Mouse (Mus musculus): ENCODE measurements at regions not wholly inside any gene's neighbourhood (a gene's known extent, or its start where the extent isn't known, plus 50 kb on each side); places are given as distances from the start of the nearest gene placed in this dataset.

GRCm38 (mm10) chr1:108255147-108255546 is 665.3 kb downstream of the Serpinb8 start:
- Histone ChIP-seq H3K4me3 (replicated peaks in 1 of 3; ENCODE audit: low read depth in 2 of 3, low read length in 2 of 3, poor library complexity in 1 of 3) (no peak overlapping the region), H3K9me3 (replicated peaks; ENCODE audit: low read length) (peaks cover 8% of the 10 kb centered on the region), H3K9ac (ENCODE audit: insufficient read depth, low read depth) (no peak overlapping the region), H3K27ac (ENCODE audit: insufficient read depth, low read depth) (no peak overlapping the region), H3K79me2 (replicated peaks; ENCODE audit: control insufficient read depth, extremely low read depth, insufficient read depth, poor library complexity, severe bottlenecking) (no peaks in the 10 kb centered on the region), H3K4me1 (ENCODE audit: control insufficient read depth in 1 of 2, insufficient read depth in 2 of 2) (no peaks in the 10 kb centered on the region), H3K36me3 (replicated peaks in 1 of 2; ENCODE audit: control insufficient read depth in 1 of 2, insufficient read depth in 1 of 2, low read length in 1 of 2) (no peaks in the 10 kb centered on the region), H3K4me2 (ENCODE audit: insufficient read depth, low read depth, poor library complexity, severe bottlenecking) (no peak overlapping the region), H3K27me3 (replicated peaks) (no peaks in the 10 kb centered on the region)
- dilution Hi-C loops (cut with MboI; ENCODE audit: extremely low pct_ligation_motif_present, extremely low pct_unique_long_range_greater_than_20kb, low sequenced_read_pairs), result no loop called here
- DNase-seq (ENCODE audit: extremely low read depth), result no peak
- no peak for TF ChIP-seq GABPA (IDR thresholded peaks at IDR 0.05; ENCODE audit: insufficient replicate concordance, low read depth, low read length)
- no peak for TF ChIP-seq USF2 (conservative IDR thresholded peaks at IDR 0.05; ENCODE audit: low read depth, low read length)
- TF ChIP-seq MAZ (IDR thresholded peaks at IDR 0.05; ENCODE audit: low read depth, low read length), result no peak
- TF ChIP-seq ZKSCAN1 (IDR thresholded peaks at IDR 0.05; ENCODE audit: borderline replicate concordance, low read depth, low read length), result no peak
- in situ Hi-C loops (cut with MboI; ENCODE audit: low pct_ligation_motif_present, low pct_unique_long_range_greater_than_20kb, low sequenced_read_pairs), result no loop called here

DNA sequence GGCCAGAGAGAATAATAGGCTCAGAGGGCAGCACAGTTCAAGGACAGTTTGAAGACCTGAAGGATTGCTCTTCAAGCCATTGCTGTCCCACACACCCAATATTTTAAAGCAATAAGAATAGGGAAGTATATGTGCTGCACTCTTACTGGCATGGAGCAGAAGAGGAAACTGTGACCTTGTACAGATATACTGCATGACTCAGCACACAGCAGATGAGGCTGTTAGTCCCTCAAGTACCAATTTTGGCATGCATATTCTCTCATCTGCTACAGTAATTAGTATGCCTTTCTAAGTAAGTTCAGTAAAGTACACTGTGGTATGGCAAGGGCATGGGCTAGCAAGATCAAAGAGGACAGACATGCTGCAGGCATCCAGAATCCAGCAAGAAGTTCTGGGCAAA is 669.5 kb downstream of the Serpinb8 start:
- no peaks in the 10 kb centered on the region for H3K79me2 ChIP-seq (replicated peaks; ENCODE audit: control insufficient read depth, extremely low read depth, insufficient read depth, poor library complexity, severe bottlenecking)
- H3K9ac ChIP-seq (ENCODE audit: insufficient read depth, low read depth), result no peak overlapping the region
- dilution Hi-C loops (cut with MboI; ENCODE audit: extremely low pct_ligation_motif_present, extremely low pct_unique_long_range_greater_than_20kb, low sequenced_read_pairs) (no loop called here), in situ Hi-C loops (cut with MboI; ENCODE audit: low pct_ligation_motif_present, low pct_unique_long_range_greater_than_20kb, low sequenced_read_pairs) (no loop called here)
- DNase-seq (ENCODE audit: extremely low read depth), result no peak
- H3K4me3 ChIP-seq (replicated peaks in 1 of 3; ENCODE audit: low read depth in 2 of 3, low read length in 2 of 3, poor library complexity in 1 of 3), result no peak overlapping the region
- H3K4me1 ChIP-seq (ENCODE audit: control insufficient read depth in 1 of 2, insufficient read depth in 2 of 2), result no peaks in the 10 kb centered on the region
- no peaks in the 10 kb centered on the region for H3K36me3 ChIP-seq (replicated peaks in 1 of 2; ENCODE audit: control insufficient read depth in 1 of 2, insufficient read depth in 1 of 2, low read length in 1 of 2)
- H3K27me3 ChIP-seq (replicated peaks), result no peaks in the 10 kb centered on the region
- H3K27ac ChIP-seq (ENCODE audit: insufficient read depth, low read depth), result no peak overlapping the region
- peaks cover 24% of the 10 kb centered on the region for H3K9me3 ChIP-seq (replicated peaks; ENCODE audit: low read length)
- H3K4me2 ChIP-seq (ENCODE audit: insufficient read depth, low read depth, poor library complexity, severe bottlenecking), result no peak overlapping the region
- TF ChIP-seq CTCF (conservative IDR thresholded peaks at IDR 0.05 in 1 of 2, IDR thresholded peaks at IDR 0.05 in 1 of 2; ENCODE audit: low read depth in 2 of 2, low read length in 2 of 2), result no peak
- no peak for TF ChIP-seq CHD2 (IDR thresholded peaks at IDR 0.05; ENCODE audit: low read length)
- TF ChIP-seq MYC (IDR thresholded peaks at IDR 0.05; ENCODE audit: low read depth, low read length), result no peak
- TF ChIP-seq ELF1 (IDR thresholded peaks at IDR 0.05; ENCODE audit: low read depth, low read length), result no peak
- no peak for TF ChIP-seq PAX5 (IDR thresholded peaks at IDR 0.05; ENCODE audit: low read length)
- no peak for TF ChIP-seq IRF4 (IDR thresholded peaks at IDR 0.05; ENCODE audit: low read depth, low read length)
- no peak for TF ChIP-seq ZC3H11A (IDR thresholded peaks at IDR 0.05; ENCODE audit: low read depth, low read length)

GRCm38 (mm10) chr1:108282099-108282498 is 692.3 kb downstream of the Serpinb8 start:
- no peak for DNase-seq (ENCODE audit: extremely low read depth)

More at GRCm38 (mm10) chr1:108282099-108282498, 692.3 kb downstream of the Serpinb8 start:
- dilution Hi-C loops (cut with MboI; ENCODE audit: extremely low pct_ligation_motif_present, extremely low pct_unique_long_range_greater_than_20kb, low sequenced_read_pairs) (no loop called here), in situ Hi-C loops (cut with MboI; ENCODE audit: low pct_ligation_motif_present, low pct_unique_long_range_greater_than_20kb, low sequenced_read_pairs) (no loop called here)
- peaks cover 34% of the 10 kb centered on the region for H3K9me3 ChIP-seq (replicated peaks; ENCODE audit: low read length)
- H3K27ac ChIP-seq (ENCODE audit: insufficient read depth, low read depth), result no peak overlapping the region
- H3K4me1 ChIP-seq (ENCODE audit: control insufficient read depth in 1 of 2, insufficient read depth in 2 of 2), result no peaks in the 10 kb centered on the region
- H3K36me3 ChIP-seq (replicated peaks in 1 of 2; ENCODE audit: control insufficient read depth in 1 of 2, insufficient read depth in 1 of 2, low read length in 1 of 2), result no peaks in the 10 kb centered on the region
- no peak overlapping the region for H3K4me2 ChIP-seq (ENCODE audit: insufficient read depth, low read depth, poor library complexity, severe bottlenecking)
- H3K9ac ChIP-seq (ENCODE audit: insufficient read depth, low read depth), result no peak overlapping the region
- no peaks in the 10 kb centered on the region for H3K79me2 ChIP-seq (replicated peaks; ENCODE audit: control insufficient read depth, extremely low read depth, insufficient read depth, poor library complexity, severe bottlenecking)
- H3K4me3 ChIP-seq (replicated peaks in 1 of 3; ENCODE audit: low read depth in 2 of 3, low read length in 2 of 3, poor library complexity in 1 of 3), result no peak overlapping the region
- TF ChIP-seq PAX5 (IDR thresholded peaks at IDR 0.05; ENCODE audit: low read length), result no peak
- TF ChIP-seq JUN (IDR thresholded peaks at IDR 0.05; ENCODE audit: insufficient read depth, low read depth, low read length), result no peak
- TF ChIP-seq SMC3 (IDR thresholded peaks at IDR 0.05; ENCODE audit: low read depth, low read length), result no peak
- TF ChIP-seq TCF12 (IDR thresholded peaks at IDR 0.05; ENCODE audit: low read depth, low read length), result no peak
- TF ChIP-seq RAD21 (IDR thresholded peaks at IDR 0.05; ENCODE audit: low read depth, low read length), result no peak
- TF ChIP-seq ZMIZ1 (IDR thresholded peaks at IDR 0.05; ENCODE audit: low read depth, low read length), result no peak
- TF ChIP-seq MYC (IDR thresholded peaks at IDR 0.05; ENCODE audit: low read depth, low read length), result no peak
- no peak for TF ChIP-seq USF2 (conservative IDR thresholded peaks at IDR 0.05; ENCODE audit: low read depth, low read length)
- H3K27me3 ChIP-seq (replicated peaks), result no peaks in the 10 kb centered on the region
